Mouse (Mus musculus): ENCODE data around the gene Zan.

DNA sequence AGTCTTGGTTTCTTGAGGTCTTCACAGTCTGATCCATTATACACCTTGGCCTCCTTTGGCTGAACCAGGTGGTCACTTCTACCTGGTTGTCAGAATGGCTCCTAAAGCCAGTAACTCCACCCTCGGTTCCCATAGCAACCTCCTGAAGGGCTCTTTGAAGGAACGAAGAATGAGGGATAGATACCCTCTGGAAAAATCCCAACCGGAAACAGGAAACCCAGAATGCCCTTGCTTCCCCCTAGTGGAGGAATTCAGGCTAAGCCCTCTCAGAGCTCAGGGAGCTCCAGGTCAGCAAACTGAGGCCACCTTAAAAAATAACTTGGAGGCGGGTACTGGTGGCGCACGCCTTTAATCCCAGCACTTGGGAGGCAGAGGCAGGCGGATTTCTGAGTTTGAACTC is 100.7 kb downstream of the Zan start:
- TF ChIP-seq EP300 (IDR thresholded peaks at IDR 0.05; ENCODE audit: insufficient read depth, low read depth, low read length) (no peak), POLR2A (IDR thresholded peaks at IDR 0.05; ENCODE audit: insufficient read depth, low read length) (no peak)

All from ES-Bruce4 (cell line).